ENCODE assay signal across 13 mouse cellular contexts in the genomic region with DNA sequence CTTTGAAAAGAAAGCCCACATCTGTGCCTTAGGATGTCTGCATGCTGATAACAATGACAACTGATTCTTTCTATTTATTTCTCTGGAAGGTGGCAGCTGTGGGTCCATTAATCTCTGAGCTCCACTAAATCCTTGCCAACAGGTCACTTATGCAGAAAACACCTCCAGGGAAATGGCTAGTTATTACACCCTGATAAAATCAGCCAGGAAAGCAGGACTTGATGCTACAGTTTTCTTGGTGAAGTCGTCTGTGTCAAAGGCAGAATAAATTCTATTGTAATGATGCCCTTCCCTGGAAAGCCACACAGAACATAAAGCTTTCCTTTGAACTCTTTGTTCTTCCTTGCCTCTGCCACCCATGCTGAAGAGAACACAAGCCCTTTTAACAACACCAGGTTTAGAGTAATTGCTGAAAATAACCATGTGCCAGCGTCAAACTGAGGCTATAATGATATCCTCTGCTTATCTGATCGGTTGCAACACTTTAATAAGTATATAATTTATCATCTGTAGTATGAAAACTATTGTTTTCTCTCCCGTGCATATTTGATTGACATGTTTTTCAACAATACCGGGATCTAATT. TPM values are rescaled to one million over a fixed set of nuclear protein-coding genes. Genes with fewer than 3 reads are reported as not detected.
A peak's percentile ranks its signal among the peaks of the same experiment; 100 is the strongest.
DNase-seq lines count a peak whose midpoint lies in the region; ATAC-seq lines count a peak whose summit lies in the region.
"Had no signal": no experiment of that assay in that cellular context is flagged by ENCODE, and none has a peak within 500 bp of the region (broad histone marks: within the 10 kb centered on the region; RNA-seq: fewer than 3 reads in every experiment).

No protein-coding gene starts in this region.

- H3K27ac ChIP-seq in hindbrain, embryonic 13.5 days: peak overlapping the region; percentile 82
- peak overlapping the region; percentile 87 for H3K27ac ChIP-seq in midbrain, embryonic 16.5 days (ENCODE audit: low read length)
- H3K27ac ChIP-seq: liver, embryonic 13.5 days had no signal

- H3K9ac ChIP-seq in hindbrain, embryonic 13.5 days: peak overlapping the region; percentile 39; the same call in 1 of the 2 replicates
- peak overlapping the region; percentile 48 for H3K9ac ChIP-seq in midbrain, embryonic 16.5 days (ENCODE audit: low read depth, low read length)
- H3K9ac ChIP-seq: liver, embryonic 13.5 days had no signal

- H3K27me3 ChIP-seq in hindbrain, embryonic 13.5 days: no peaks in the 10 kb centered on the region
- H3K27me3 ChIP-seq in midbrain, embryonic 16.5 days (ENCODE audit: control insufficient read depth, insufficient read depth, low read depth, low read length): no peaks in the 10 kb centered on the region
- H3K27me3 ChIP-seq: CH12.LX; liver, embryonic 13.5 days had no signal

- WGBS in hindbrain, embryonic 13.5 days: 18% methylated on average over 5 of the region's 5 CpGs
- 9% methylated on average over 5 of the region's 5 CpGs for WGBS in midbrain, embryonic 16.5 days

- H3K9me3 ChIP-seq in hindbrain, embryonic 13.5 days: no peaks in the 10 kb centered on the region
- no peaks in the 10 kb centered on the region for H3K9me3 ChIP-seq in midbrain, embryonic 16.5 days (replicated peaks; ENCODE audit: control insufficient read depth, low read length, poor library complexity, severe bottlenecking)
- H3K9me3 ChIP-seq: liver, embryonic 13.5 days had no signal

- H3K36me3 ChIP-seq in hindbrain, embryonic 13.5 days: no peaks in the 10 kb centered on the region
- H3K36me3 ChIP-seq in midbrain, embryonic 16.5 days (ENCODE audit: control insufficient read depth, insufficient read depth, low read length): no peaks in the 10 kb centered on the region
- H3K36me3 ChIP-seq: liver, embryonic 13.5 days had no signal

- H3K4me1 ChIP-seq in hindbrain, embryonic 13.5 days (replicated peaks): peaks cover 17% of the 10 kb centered on the region
- peaks cover 27% of the 10 kb centered on the region for H3K4me1 ChIP-seq in midbrain, embryonic 16.5 days (ENCODE audit: control insufficient read depth, insufficient read depth, low read length)
- H3K4me1 ChIP-seq: liver, embryonic 13.5 days had no signal

- DNase-seq in MN1 (ENCODE audit: low spot score): peak; percentile 59
- DNase-seq in brain, adult 2 months (ENCODE audit: low read depth, low spot score): peak; percentile 53
- DNase-seq in kidney, postnatal 10 days: no peak
- DNase-seq in lung, postnatal 14 days: no peak
- DNase-seq in left cerebral cortex, adult 18-20 months (ENCODE audit: low spot score in 2 of 2): no peak
- DNase-seq: cerebellum, adult 9-11 months; kidney, postnatal 36 days; liver, embryonic 13.5 days; lung, postnatal 4 days had no signal

- no peak overlapping the region for H3K4me3 ChIP-seq in hindbrain, embryonic 13.5 days
- no peak overlapping the region for H3K4me3 ChIP-seq in midbrain, embryonic 16.5 days (ENCODE audit: low read depth, low read length)
- H3K4me3 ChIP-seq: liver, embryonic 13.5 days had no signal

- H3K4me2 ChIP-seq in hindbrain, embryonic 13.5 days: peak overlapping the region; percentile 42
- peak overlapping the region; percentile 49 for H3K4me2 ChIP-seq in midbrain, embryonic 16.5 days (ENCODE audit: low read length)
- H3K4me2 ChIP-seq: liver, embryonic 13.5 days had no signal

- ATAC-seq in hindbrain, embryonic 13.5 days (ENCODE audit: low FRiP score): peak; percentile 63
- ATAC-seq in midbrain, embryonic 16.5 days: peak; percentile 31
- ATAC-seq: inflammation-experienced regulatory T-cells, adult 6 months had no signal

RNA-seq across cellular contexts. Expression of a gene that starts 47.1 kb away (rescaled TPM):
- polyA plus RNA-seq in hindbrain, embryonic 13.5 days (2015; fragmentation: Nextera tagmentation; extraction: Ambion mirVana): 35.3 and 40.5 TPM in 2 replicates
- polyA plus RNA-seq in midbrain, embryonic 16.5 days (2015; fragmentation: Nextera tagmentation; extraction: Ambion mirVana): 35.4 and 35.6 TPM in 2 replicates
- total RNA-seq in left cerebral cortex, adult 18-20 months (2021): 100 to 1,000 TPM; 257 to 260 TPM
- total RNA-seq: CH12.LX had no signal

Comparison
In these comparisons a context has a peak if more than half of its experiments do, and no peak if none do; other contexts are left out.
1. DNase-seq: peak in MN1 (single experiment) and brain, adult 2 months (single experiment); none in kidney, postnatal 10 days (single experiment), lung, postnatal 14 days (single experiment) and left cerebral cortex, adult 18-20 months (0 of 2).